Mouse (Mus musculus): Measurements from ENCODE around the gene Pecam1.
"Not testable (repeated sequence)": the region's sequence is repeated elsewhere in the genome, so short reads cannot be mapped to it uniquely, and the experiment has no call there.

Pecam1 gene

GRCm38 (mm10) chr11:106773061-106773460, 22.6 kb upstream of the Pecam1 start:
- DNase-seq (ENCODE audit: extremely low read depth, low read depth, low spot score): no peak

DNA sequence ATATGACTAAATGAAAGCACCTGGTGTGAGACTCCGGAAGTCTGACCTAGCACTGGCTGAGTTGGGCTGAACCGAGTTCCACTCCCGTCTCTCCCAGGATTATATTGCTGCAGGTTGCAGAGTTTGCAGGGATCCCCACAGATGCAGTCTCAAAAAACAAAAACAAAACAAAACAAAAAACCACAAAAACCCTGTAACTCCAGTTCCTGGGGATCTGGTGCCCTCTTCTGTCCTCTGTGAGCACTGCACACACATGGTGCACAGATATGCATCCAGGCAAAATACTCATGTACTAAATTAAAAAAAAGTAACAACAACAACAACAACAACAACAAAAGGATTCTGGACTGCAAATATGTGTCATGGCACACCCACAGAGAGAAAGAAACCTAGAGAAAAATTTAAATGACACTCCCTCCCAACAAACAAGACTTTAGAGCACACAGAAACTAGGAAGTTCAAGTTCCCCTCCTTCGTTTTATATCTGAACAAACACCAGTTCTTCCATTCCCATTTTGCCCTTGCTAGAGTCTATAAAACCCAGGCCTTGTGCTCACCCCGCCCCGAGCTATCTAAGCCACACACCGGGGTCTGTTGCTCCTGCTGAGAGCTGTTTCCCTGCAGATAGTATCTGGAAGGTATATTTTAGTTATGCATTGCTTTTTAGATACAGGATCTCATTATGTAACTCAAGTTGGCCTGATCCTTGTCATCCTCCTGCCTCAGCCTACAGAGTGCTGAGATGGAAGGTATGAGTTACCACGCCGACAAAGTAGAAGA, 20.0 kb upstream of the Pecam1 start:
- no peak for DNase-seq (ENCODE audit: extremely low read depth, low read depth, low spot score)

- DNase-seq (ENCODE audit: extremely low read depth, low read depth, low spot score): no peak
Observed at GRCm38 (mm10) chr11:106767516-106767915, 17.1 kb upstream of the Pecam1 start.

GRCm38 (mm10) chr11:106766611-106767162, 16.3 kb upstream of the Pecam1 start:
- DNase-seq (ENCODE audit: extremely low read depth, low read depth, low spot score): no peak

GRCm38 (mm10) chr11:106762800-106763185, 12.4 kb upstream of the Pecam1 start:
- DNase-seq (ENCODE audit: extremely low read depth, low read depth, low spot score): no peak

DNA sequence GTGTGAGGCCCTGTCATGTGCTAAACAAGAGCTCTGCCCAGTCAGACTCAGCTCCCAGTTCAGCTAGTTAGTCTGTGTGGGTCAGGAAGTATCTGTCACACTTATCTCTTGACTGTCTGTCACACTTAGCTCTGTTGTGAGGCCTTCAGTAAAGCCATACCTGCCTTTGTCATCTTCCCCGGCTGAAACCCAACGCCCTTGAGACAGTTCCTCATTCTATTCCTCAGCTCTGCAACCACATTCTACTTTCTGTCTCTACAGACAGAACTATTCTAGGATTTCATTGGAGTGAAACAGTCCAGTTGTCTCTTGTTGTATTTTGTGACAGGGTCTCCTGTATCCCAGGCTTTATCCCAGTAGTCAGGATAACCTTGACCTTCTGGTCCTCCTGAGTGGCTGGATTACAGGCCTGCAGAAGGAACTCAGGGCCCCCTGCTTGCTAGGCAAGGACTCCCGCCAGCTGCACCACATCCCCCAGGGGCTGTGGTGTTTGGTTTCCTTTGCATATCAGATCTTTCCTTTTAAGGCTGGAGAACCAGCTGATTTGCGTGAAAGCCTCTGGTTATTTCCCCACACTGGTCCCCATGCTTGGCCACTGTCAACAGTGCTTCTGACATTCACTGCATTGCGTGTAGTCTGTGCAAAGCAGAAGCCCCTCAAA, 11.8 kb upstream of the Pecam1 start:
- DNase-seq (ENCODE audit: extremely low read depth, low read depth, low spot score): no peak

DNA sequence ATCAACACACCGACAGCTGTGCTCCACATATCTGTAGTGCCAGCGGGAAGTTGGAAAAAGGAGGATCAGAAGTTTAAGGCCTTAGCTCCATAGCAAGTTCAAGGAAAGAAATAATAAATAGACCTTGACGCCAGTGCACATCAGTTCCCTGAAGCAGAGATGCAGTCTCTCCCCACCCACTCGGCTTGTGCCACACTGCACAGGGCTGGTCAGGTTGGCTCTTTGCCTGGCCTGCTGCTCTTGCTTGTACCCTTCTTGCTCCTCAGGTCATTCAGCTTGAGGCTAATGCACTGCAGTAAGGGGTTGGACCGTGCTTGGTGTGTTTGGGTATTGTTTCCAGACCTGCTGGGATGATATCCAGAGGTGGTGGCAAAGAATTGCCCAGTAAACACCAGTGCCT, 10.1 kb upstream of the Pecam1 start:
- no peak for DNase-seq (ENCODE audit: extremely low read depth, low read depth, low spot score)

GRCm38 (mm10) chr11:106759028-106759427, 8.6 kb upstream of the Pecam1 start:
- DNase-seq (ENCODE audit: extremely low read depth, low read depth, low spot score): no peak

GRCm38 (mm10) chr11:106755583-106755982, 5.2 kb upstream of the Pecam1 start:
- no peak for DNase-seq (ENCODE audit: extremely low read depth, low read depth, low spot score)

DNA sequence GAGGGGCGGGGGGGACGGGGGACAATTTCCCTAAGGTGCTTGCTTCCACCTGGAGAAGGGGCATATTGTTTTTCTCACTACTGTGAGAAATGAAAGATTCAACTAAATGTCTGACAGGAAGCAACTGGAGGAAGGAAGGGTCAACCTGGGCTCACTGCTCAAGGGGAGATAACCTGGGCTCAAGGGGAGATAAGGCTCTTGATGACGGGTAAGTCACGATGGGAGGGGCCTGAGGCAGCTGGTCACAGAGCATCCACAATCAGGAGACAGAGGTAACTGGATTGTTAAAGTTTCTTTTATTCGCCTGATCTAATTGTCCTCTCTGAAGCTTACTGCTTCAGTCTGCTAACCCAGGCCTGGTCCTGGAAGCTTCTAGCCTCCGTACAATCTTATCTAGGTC, 2.9 kb upstream of the Pecam1 start:
- DNase-seq (ENCODE audit: extremely low read depth, low read depth, low spot score): no peak

DNA sequence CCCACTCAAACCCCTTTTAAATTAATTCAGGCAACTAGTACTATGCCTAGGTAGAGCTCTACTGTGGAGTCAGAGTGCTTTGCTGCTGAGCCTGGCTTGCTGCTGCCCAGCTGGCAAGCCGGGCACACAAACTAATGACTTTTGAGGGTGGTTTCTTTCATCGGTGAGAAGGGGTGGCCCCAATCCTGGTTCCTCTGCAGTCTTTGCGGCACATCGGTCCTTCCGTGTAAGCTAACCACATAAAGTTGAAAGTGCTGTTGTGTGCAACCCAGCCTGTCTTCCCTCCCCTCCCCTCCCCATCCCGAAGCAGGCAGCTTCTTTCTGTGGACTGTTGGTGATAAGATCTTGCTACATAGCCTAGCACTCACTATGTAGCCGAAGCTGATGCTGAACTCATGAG, 1.7 kb upstream of the Pecam1 start:
- no peak for DNase-seq (ENCODE audit: extremely low read depth, low read depth, low spot score)

GRCm38 (mm10) chr11:106751039-106752018, 901 bp upstream of the Pecam1 start, which contains the start of gene Milr1:
Milr1 (plus strand) TSS chr11:106751226.
- no peak for DNase-seq (ENCODE audit: extremely low read depth, low read depth, low spot score)

DNA sequence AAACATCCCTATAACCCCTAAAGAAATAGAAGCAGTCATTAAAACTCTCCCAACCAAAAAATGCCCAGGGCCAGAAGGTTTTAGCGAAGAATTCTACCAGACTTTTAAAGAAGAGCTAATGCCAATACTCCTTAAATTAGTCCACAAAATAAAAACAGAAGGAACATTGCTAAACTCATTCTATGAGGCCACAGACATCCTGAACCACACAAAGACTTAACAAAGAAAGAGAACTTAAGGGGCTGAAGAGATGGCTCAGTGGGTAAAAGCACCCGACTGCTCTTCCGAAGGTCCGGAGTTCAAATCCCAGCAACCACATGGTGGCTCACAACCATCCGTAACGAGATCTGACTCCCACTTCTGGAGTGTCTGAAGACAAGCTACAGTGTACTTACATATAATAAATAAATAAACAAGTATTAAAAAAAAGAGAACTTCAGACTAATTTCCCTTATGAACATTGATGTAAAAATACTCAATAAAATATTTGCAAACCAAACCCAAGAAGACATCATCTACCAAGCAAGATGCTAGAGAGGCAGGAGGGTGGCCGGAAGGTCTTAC, 789 bp downstream of the Pecam1 start:
- not testable (repeated sequence) for DNase-seq (ENCODE audit: extremely low read depth, low read depth, low spot score)

DNA sequence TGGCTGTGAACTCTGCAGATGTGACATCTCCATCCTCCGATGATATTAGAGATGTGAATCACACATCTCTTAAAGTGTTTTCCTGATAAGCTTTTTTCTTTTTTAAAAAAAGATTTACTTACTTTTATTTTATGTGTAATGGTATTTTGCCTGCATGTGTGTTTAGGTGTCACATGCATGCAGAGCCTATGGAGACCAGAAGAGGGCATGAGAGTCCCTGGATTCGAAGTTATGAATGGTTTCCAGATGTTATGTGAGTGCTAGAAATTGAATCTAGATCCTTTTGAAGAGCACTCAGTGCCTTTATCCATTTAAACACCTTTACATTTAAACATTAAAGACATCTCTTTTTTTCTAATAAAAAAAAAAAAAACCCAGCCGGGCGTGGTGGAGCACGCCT, 5.5 kb downstream of the Pecam1 start:
- no peak for DNase-seq (ENCODE audit: extremely low read depth, low read depth, low spot score)

DNA sequence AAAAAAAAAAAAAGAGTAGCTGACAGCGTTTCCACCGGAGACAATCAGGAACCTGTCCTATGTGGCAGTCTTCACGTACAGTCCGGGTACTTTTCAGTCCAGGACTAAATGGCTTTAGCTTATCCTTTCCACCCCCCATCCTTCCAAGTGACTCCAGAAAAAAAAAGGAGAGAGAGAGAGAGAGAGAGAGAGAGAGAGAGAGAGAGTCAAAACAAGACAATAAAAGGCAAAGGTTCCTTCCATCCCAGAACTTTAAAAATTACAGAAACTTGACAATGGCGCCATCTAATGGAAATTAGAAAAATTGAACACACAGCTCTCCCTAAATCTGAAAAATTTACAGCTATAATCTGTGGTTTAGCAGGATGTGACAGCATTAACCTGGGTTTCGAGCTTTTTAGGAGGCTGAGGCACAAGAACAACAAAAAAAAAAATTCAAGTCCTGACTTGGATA, 8.0 kb downstream of the Pecam1 start:
- no peak for DNase-seq (ENCODE audit: extremely low read depth, low read depth, low spot score)

GRCm38 (mm10) chr11:106741826-106742225, 8.6 kb downstream of the Pecam1 start:
- DNase-seq (ENCODE audit: extremely low read depth, low read depth, low spot score): no peak

DNA sequence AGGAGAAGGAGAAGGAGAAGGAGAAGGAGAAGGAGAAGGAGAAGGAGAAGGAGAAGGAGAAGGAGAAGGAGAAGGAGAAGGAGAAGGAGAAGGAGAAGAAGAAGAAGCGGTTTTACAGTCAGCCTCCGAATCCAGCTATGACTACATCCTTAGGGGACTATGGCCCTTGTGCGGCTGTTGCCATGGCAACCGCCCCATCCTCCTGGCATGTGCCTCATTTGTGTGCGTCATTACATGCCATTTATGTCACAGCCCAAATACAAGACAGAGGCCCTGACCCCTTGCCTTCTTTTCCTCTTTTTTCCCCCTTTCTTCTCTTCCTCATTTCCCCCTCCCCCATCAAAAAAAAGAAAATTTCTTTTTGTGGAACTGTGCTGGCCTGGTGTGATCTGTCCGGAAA, 9.2 kb downstream of the Pecam1 start:
- no peak for DNase-seq (ENCODE audit: extremely low read depth, low read depth, low spot score)

DNA sequence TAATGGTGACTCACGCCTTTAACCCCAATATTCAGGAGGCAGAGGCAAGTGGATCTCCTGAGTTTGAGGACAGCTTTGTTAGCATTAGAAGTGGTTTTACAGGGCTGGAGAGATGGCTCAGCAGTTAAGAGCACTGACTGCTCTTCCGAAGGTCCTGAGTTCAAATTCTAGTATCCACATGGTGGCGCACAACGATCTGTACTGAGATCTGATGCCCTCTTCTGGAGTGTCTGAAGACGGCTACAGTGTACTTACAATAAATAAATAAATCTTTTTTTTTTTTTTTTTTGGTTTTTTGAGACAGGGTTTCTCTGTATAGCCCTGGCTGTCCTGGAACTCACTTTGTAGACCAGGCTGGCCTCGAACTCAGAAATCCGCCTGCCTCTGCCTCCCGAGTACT, 9.7 kb downstream of the Pecam1 start:
- DNase-seq (ENCODE audit: extremely low read depth, low read depth, low spot score): not testable (repeated sequence)

DNA sequence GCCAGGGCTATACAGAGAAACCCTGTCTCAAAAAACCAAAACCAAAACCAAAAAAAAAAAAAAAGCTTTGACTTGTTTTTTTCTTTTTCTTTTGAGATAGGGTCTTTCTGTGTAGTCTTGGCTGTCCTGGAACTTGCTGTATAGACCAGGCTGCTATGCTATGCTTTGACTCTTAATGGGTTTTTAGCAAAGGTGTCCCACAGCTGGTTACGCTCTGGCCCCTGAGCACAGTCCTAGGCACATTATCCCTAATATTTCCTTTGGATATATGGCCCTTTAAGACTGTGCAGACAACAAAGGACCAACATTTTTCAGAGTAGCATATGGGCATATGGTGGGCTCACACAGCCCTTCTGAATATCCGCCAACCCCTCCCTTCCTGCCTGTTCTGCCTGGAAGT, 11.3 kb downstream of the Pecam1 start:
- DNase-seq (ENCODE audit: extremely low read depth, low read depth, low spot score): no peak

DNA sequence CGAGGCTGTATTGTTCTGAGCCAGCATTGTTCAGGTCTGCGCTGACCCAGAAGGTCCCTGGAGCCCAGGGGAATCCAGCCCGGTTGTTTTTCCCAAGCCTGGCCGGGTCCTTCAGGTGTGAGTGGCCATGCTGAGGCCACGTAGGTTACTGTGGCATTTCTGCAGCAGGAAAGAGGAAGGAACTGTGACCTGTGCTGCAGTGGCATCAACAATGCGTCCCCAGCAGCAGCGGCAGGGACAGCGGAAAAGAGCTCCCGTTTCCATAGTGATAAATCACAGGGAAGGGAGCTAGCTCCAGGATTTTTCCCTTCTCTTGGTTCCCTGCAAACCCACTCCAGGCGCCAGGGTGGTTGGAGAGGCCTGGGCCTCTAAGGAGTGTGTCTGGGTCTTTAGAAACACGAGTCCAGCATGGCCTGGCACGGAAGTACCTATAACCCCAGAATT, 13.2 kb downstream of the Pecam1 start:
- no peak for DNase-seq (ENCODE audit: extremely low read depth, low read depth, low spot score)

GRCm38 (mm10) chr11:106736614-106737013, 13.8 kb downstream of the Pecam1 start:
- no peak for DNase-seq (ENCODE audit: extremely low read depth, low read depth, low spot score)

Measured in fat pad, adult 2 months (tissue).